Mouse (Mus musculus): ENCODE measurements around the gene Adamts13. TPM values are rescaled to one million over a fixed set of nuclear protein-coding genes. Genes with fewer than 3 reads are reported as not detected.

Gene Adamts13
- polyA plus RNA-seq, 1 experiment, result not detected

- TF ChIP-seq GATA1 (IDR thresholded peaks at IDR 0.05; ENCODE audit: low read length), result no peak
Measured at GRCm38 (mm10) chr2:27017802-27018201, 44.6 kb downstream of the Adamts13 start.

GRCm38 (mm10) chr2:27019530-27019929 lies 46.3 kb downstream of the Adamts13 start:
- no peak for TF ChIP-seq GATA1 (IDR thresholded peaks at IDR 0.05; ENCODE audit: low read length)

GRCm38 (mm10) chr2:27021103-27021502 lies 47.9 kb downstream of the Adamts13 start:
- no peak for TF ChIP-seq GATA1 (IDR thresholded peaks at IDR 0.05; ENCODE audit: low read length)

- TF ChIP-seq GATA1 (IDR thresholded peaks at IDR 0.05; ENCODE audit: low read length), result no peak
Measured at GRCm38 (mm10) chr2:27022612-27023011, 49.4 kb downstream of the Adamts13 start.

- no peak for TF ChIP-seq GATA1 (IDR thresholded peaks at IDR 0.05; ENCODE audit: low read length)
Measured at GRCm38 (mm10) chr2:27024136-27024535, 50.9 kb downstream of the Adamts13 start.

GRCm38 (mm10) chr2:27025545-27025944 lies 52.3 kb downstream of the Adamts13 start:
- no peak for TF ChIP-seq GATA1 (IDR thresholded peaks at IDR 0.05; ENCODE audit: low read length)

- TF ChIP-seq GATA1 (IDR thresholded peaks at IDR 0.05; ENCODE audit: low read length), result no peak
Measured at GRCm38 (mm10) chr2:27026332-27026731, 53.1 kb downstream of the Adamts13 start.

- TF ChIP-seq GATA1 (IDR thresholded peaks at IDR 0.05; ENCODE audit: low read length), result no peak
Measured at GRCm38 (mm10) chr2:27026857-27027617, 53.8 kb downstream of the Adamts13 start.

- no peak for TF ChIP-seq GATA1 (IDR thresholded peaks at IDR 0.05; ENCODE audit: low read length)
Measured at GRCm38 (mm10) chr2:27027618-27028436, 54.6 kb downstream of the Adamts13 start, which contains the start of gene Slc2a6. TSS of gene Slc2a6 (minus strand) at chr2:27027998.

- no peak for TF ChIP-seq GATA1 (IDR thresholded peaks at IDR 0.05; ENCODE audit: low read length)
Measured at GRCm38 (mm10) chr2:27028437-27029015, 55.3 kb downstream of the Adamts13 start.

GRCm38 (mm10) chr2:27032361-27032760 lies 59.1 kb downstream of the Adamts13 start:
- no peak for TF ChIP-seq GATA1 (IDR thresholded peaks at IDR 0.05; ENCODE audit: low read length)

GRCm38 (mm10) chr2:27036003-27036402 lies 62.8 kb downstream of the Adamts13 start:
- TF ChIP-seq GATA1 (IDR thresholded peaks at IDR 0.05; ENCODE audit: low read length), result no peak

GRCm38 (mm10) chr2:27037008-27037407 lies 63.8 kb downstream of the Adamts13 start:
- no peak for TF ChIP-seq GATA1 (IDR thresholded peaks at IDR 0.05; ENCODE audit: low read length)

- no peak for TF ChIP-seq GATA1 (IDR thresholded peaks at IDR 0.05; ENCODE audit: low read length)
Measured at GRCm38 (mm10) chr2:27038596-27038995, 65.4 kb downstream of the Adamts13 start.

- TF ChIP-seq GATA1 (IDR thresholded peaks at IDR 0.05; ENCODE audit: low read length), result no peak
Measured at GRCm38 (mm10) chr2:27039286-27039685, 66.1 kb downstream of the Adamts13 start.
